Mouse (Mus musculus): ENCODE results near the gene Elovl1. TPM values are rescaled to one million over a fixed set of nuclear protein-coding genes. Genes with fewer than 3 reads are reported as not detected.

Elovl1 gene
- total and polyA plus RNA-seq, 2 experiments: 16.9 to 135 TPM

DNA sequence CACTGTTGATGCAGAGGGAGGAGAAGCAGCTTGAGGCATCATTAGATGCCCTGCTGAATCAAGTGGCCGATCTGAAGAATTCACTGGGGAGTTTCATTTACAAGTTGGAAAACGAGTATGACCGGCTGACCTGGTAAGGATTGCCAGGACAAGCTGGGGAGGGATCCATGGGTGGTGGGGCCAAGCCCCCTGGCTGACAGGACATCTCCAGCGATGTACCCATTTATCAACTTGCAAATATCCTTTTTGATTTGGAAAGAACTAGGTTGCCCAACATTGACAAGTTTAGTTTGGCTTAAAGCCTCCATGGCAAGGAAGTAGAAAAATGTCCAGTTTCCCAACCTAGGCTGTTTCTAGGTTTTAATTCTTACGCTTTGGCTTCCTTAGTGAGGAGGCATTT, 17.0 kb upstream of the Elovl1 start:
- Histone ChIP-seq H3K4me3 (ENCODE audit: insufficient read depth, low read depth, low read length) (no peak overlapping the region), H3K36me3 (ENCODE audit: control insufficient read depth, insufficient read depth, low read length) (peaks cover 27% of the 10 kb centered on the region), H3K9ac (ENCODE audit: low read depth, low read length) (no peak overlapping the region)

DNA sequence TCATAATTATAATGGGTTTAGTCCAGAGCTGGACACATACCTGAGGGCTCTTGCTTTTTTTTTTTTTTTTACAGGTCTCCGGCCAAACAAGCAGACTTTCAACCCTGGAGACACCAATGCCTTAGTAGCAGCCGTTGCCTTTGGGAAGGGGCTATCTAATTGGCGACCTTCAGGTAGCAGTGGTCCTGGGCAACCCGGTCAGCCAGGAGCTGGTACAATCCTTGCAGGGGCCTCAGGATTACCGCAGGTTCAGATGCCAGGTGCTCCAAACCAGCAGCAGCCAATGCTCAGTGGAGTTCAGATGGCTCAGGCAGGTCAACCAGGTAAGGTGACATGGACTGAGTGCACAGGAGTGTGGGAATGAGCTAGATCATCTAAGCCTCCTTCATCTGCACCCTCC, 14.3 kb upstream of the Elovl1 start:
- WGBS: 94% methylated on average over 5 of the region's 5 CpGs

More for the DNA sequence above, 17.0 kb upstream of the Elovl1 start:
- peak; percentile 85 for DNase-seq (ENCODE audit: extremely low read depth, low read depth, low spot score)
- 22% methylated on average over 5 of the region's 5 CpGs for WGBS
- Histone ChIP-seq H3K4me1 (ENCODE audit: control insufficient read depth, insufficient read depth, low read length) (peaks cover 12% of the 10 kb centered on the region), H3K79me2 (ENCODE audit: control insufficient read depth, insufficient read depth, low read length) (peaks cover 14% of the 10 kb centered on the region; the same call in 1 of the 2 replicates), H3K27ac (replicated peaks; ENCODE audit: insufficient read depth, low read depth, low read length) (0 out of 2 replicates have a peak overlapping the region, but pooled peaks have one; percentile 16), H3K27me3 (ENCODE audit: control insufficient read depth, insufficient read depth, low read length) (no peaks in the 10 kb centered on the region)
- TF ChIP-seq POLR2A (IDR thresholded peaks at IDR 0.05; ENCODE audit: extremely low read depth, insufficient read depth, low read length) (no peak), CTCF (IDR thresholded peaks at IDR 0.05; ENCODE audit: low read depth, low read length) (no peak)

DNA sequence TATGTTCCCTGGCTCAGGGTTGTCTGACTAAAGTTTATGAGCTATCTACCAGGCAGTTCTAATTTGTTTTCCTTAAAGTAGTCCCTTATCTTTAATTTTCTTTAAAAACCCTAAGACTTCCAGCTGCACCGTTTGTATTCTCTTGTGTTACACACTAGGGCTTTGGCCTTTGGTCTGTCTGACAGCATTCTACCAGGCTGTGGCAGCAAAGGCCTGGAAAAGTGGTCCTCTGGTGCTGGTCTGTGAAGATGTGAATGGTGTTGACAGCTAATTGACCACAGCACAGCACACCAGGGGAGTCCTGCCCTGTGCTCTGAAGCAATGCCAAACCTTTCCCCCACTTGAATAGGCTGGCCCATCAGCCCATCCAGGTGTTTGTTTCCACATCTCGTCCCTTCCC, 12.1 kb upstream of the Elovl1 start:
- Histone ChIP-seq H3K9ac (ENCODE audit: low read depth, low read length) (no peak overlapping the region), H3K27me3 (ENCODE audit: control insufficient read depth, insufficient read depth, low read length) (no peaks in the 10 kb centered on the region), H3K4me3 (ENCODE audit: insufficient read depth, low read depth, low read length) (no peak overlapping the region), H3K27ac (replicated peaks; ENCODE audit: insufficient read depth, low read depth, low read length) (no peak overlapping the region), H3K36me3 (ENCODE audit: control insufficient read depth, insufficient read depth, low read length) (peaks cover 57% of the 10 kb centered on the region), H3K4me1 (ENCODE audit: control insufficient read depth, insufficient read depth, low read length) (peaks cover under 1% of the 10 kb centered on the region; the same call in 1 of the 2 replicates), H3K79me2 (ENCODE audit: control insufficient read depth, insufficient read depth, low read length) (no peaks in the 10 kb centered on the region; the same call in 1 of the 2 replicates)
- no peak for DNase-seq (ENCODE audit: extremely low read depth, low read depth, low spot score)
- 67% methylated on average over 2 of the region's 2 CpGs for WGBS
- no peak for TF ChIP-seq CTCF (IDR thresholded peaks at IDR 0.05; ENCODE audit: low read depth, low read length)
- no peak for TF ChIP-seq POLR2A (IDR thresholded peaks at IDR 0.05; ENCODE audit: extremely low read depth, insufficient read depth, low read length)

More for the DNA sequence above, 14.3 kb upstream of the Elovl1 start:
- Histone ChIP-seq H3K27me3 (ENCODE audit: control insufficient read depth, insufficient read depth, low read length) (no peaks in the 10 kb centered on the region), H3K9ac (ENCODE audit: low read depth, low read length) (no peak overlapping the region), H3K4me1 (ENCODE audit: control insufficient read depth, insufficient read depth, low read length) (peaks cover 10% of the 10 kb centered on the region), H3K4me3 (ENCODE audit: insufficient read depth, low read depth, low read length) (no peak overlapping the region), H3K36me3 (ENCODE audit: control insufficient read depth, insufficient read depth, low read length) (peaks cover 44% of the 10 kb centered on the region), H3K79me2 (ENCODE audit: control insufficient read depth, insufficient read depth, low read length) (peaks cover 6% of the 10 kb centered on the region; the same call in 1 of the 2 replicates), H3K27ac (replicated peaks; ENCODE audit: insufficient read depth, low read depth, low read length) (no peak overlapping the region)
- DNase-seq (ENCODE audit: extremely low read depth, low read depth, low spot score): no peak
- TF ChIP-seq POLR2A (IDR thresholded peaks at IDR 0.05; ENCODE audit: extremely low read depth, insufficient read depth, low read length): no peak
- no peak for TF ChIP-seq CTCF (IDR thresholded peaks at IDR 0.05; ENCODE audit: low read depth, low read length)

DNA sequence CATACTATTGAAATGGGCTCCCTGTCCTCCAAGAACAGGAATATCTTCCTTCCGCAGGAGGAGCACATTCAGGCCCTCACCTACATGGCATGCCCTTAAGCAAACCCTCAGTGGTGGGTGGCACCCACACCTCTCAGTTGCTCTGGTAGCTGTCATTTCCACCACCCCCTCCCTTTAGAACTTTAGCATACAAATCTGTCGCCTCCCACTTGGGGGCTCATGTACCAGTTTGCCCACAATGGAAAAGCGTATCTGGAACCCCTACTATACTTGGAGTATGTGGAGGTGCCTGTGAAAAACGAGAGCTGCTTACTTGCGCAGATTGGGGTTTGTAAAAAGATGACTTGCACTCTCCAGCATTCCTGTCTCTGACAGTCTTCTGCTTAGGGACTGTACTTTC, 11.6 kb upstream of the Elovl1 start:
- Histone ChIP-seq H3K4me1 (ENCODE audit: control insufficient read depth, insufficient read depth, low read length) (no peaks in the 10 kb centered on the region), H3K36me3 (ENCODE audit: control insufficient read depth, insufficient read depth, low read length) (peaks cover 59% of the 10 kb centered on the region), H3K79me2 (ENCODE audit: control insufficient read depth, insufficient read depth, low read length) (no peaks in the 10 kb centered on the region; the same call in 1 of the 2 replicates), H3K4me3 (ENCODE audit: insufficient read depth, low read depth, low read length) (no peak overlapping the region), H3K27ac (replicated peaks; ENCODE audit: insufficient read depth, low read depth, low read length) (no peak overlapping the region), H3K27me3 (ENCODE audit: control insufficient read depth, insufficient read depth, low read length) (no peaks in the 10 kb centered on the region), H3K9ac (ENCODE audit: low read depth, low read length) (no peak overlapping the region)
- TF ChIP-seq CTCF (IDR thresholded peaks at IDR 0.05; ENCODE audit: low read depth, low read length) (no peak), POLR2A (IDR thresholded peaks at IDR 0.05; ENCODE audit: extremely low read depth, insufficient read depth, low read length) (no peak)
- no peak for DNase-seq (ENCODE audit: extremely low read depth, low read depth, low spot score)
- 98% methylated on average over 5 of the region's 5 CpGs for WGBS

DNA sequence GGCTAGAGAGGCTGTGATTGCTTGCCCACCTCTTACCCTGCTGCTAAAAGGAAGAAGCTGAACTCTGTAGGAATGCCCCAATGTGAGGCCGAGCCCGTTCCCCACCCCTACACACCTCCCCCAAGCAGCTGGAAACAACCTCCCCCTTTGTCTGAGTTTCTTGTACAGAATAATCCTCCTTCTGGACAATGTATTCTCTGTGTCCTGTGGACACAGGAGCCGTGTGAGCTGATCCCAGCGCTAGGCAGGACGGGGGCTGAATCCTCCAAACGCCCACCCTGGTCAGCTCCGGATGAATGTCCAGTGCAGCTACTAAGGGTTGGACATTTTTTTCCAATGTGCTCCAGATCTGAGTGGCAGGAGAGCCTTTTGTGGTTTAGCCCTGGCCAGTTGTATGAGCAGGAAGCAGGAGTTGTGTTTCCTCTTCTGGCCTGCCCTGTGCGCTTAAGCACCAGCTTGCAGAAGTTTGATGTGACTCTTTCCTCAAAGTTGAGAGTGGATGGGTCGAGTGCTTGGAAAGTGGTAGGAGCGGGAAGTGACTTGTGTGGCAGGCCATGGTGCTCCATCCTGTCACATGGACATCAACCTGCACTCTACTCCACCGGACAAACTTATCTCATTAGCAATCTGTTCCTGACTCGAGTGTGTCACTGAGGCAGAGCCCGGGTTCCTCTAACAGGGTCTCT, 10.6 kb upstream of the Elovl1 start:
- H3K27me3 ChIP-seq (ENCODE audit: control insufficient read depth, insufficient read depth, low read length): no peaks in the 10 kb centered on the region
- DNase-seq (ENCODE audit: extremely low read depth, low read depth, low spot score): no peak
- TF ChIP-seq CTCF (IDR thresholded peaks at IDR 0.05; ENCODE audit: low read depth, low read length) (no peak), POLR2A (IDR thresholded peaks at IDR 0.05; ENCODE audit: extremely low read depth, insufficient read depth, low read length) (no peak)
- H3K27ac ChIP-seq (replicated peaks; ENCODE audit: insufficient read depth, low read depth, low read length): no peak overlapping the region
- H3K4me3 ChIP-seq (ENCODE audit: insufficient read depth, low read depth, low read length): no peak overlapping the region
- no peaks in the 10 kb centered on the region; the same call in 1 of the 2 replicates for H3K79me2 ChIP-seq (ENCODE audit: control insufficient read depth, insufficient read depth, low read length)
- no peak overlapping the region for H3K9ac ChIP-seq (ENCODE audit: low read depth, low read length)
- H3K36me3 ChIP-seq (ENCODE audit: control insufficient read depth, insufficient read depth, low read length): peaks cover 54% of the 10 kb centered on the region
- no peaks in the 10 kb centered on the region for H3K4me1 ChIP-seq (ENCODE audit: control insufficient read depth, insufficient read depth, low read length)
- WGBS: 90% methylated on average over 13 of the region's 13 CpGs

DNA sequence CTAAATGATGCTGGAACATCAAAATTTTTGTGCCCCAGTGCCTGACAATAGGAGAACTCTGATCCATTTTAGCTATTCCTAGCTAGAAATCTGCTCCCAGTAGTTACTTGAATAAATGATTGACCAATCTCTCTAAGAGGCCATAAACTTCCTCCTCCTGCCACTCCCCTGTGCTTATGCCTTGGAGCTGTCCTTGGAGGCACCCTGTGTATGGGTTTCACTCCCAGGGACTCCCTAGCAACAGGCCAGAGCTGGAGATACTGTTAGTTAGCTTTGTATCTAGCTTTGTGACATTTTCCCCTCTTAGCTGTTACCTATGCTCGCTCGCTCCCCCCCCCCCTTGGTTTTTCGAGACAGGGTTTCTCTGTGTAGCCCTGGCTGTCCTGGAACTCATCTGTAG, 6.5 kb upstream of the Elovl1 start:
- no peaks in the 10 kb centered on the region for H3K79me2 ChIP-seq (ENCODE audit: control insufficient read depth, insufficient read depth, low read length)
- peaks cover 30% of the 10 kb centered on the region; the same call in 1 of the 2 replicates for H3K36me3 ChIP-seq (ENCODE audit: control insufficient read depth, insufficient read depth, low read length)

More for the DNA sequence above, 6.5 kb upstream of the Elovl1 start:
- no peak overlapping the region for H3K4me3 ChIP-seq (ENCODE audit: insufficient read depth, low read depth, low read length)
- H3K9ac ChIP-seq (ENCODE audit: low read depth, low read length): no peak overlapping the region
- no peaks in the 10 kb centered on the region for H3K4me1 ChIP-seq (ENCODE audit: control insufficient read depth, insufficient read depth, low read length)
- DNase-seq (ENCODE audit: extremely low read depth, low read depth, low spot score): no peak
- H3K27ac ChIP-seq (replicated peaks; ENCODE audit: insufficient read depth, low read depth, low read length): no peak overlapping the region
- no peak for TF ChIP-seq CTCF (IDR thresholded peaks at IDR 0.05; ENCODE audit: low read depth, low read length)
- no peak for TF ChIP-seq POLR2A (IDR thresholded peaks at IDR 0.05; ENCODE audit: extremely low read depth, insufficient read depth, low read length)
- WGBS: 100% methylated on average over 3 of the region's 3 CpGs
- no peaks in the 10 kb centered on the region for H3K27me3 ChIP-seq (ENCODE audit: control insufficient read depth, insufficient read depth, low read length)

Measured in liver, adult 2 months (tissue).